Mouse (Mus musculus) stomach, embryonic 14.5 days (tissue): ENCODE measurements at regions not wholly inside any gene's neighbourhood (a gene's known extent, or its start where the extent isn't known, plus 50 kb on each side); places are given as distances from the start of the nearest gene placed in this dataset.

ENCODE experiments used
- ATAC-seq: fragments of 200-750 bp; cut with Nextera tagmentation; 2 replicates; pipeline ENCODE4 v1.8.0; 2017; ENCODE audit warnings: low read depth, moderate TSS enrichment; ENCODE audit not compliant: insufficient number of reproducible peaks, insufficient read depth, low FRiP score
- H3K27ac ChIP-seq: fragments of 300-500 bp; sonication (generic); 2 replicates; pipeline ENCODE4 v1.5.1; 2014; ENCODE audit warnings: mild to moderate bottlenecking, low read length, moderate library complexity, mixed read lengths
- H3K27me3 ChIP-seq: fragments of 300-500 bp; sonication (generic); 2 replicates; pipeline ENCODE4 v1.6.1; 2014; ENCODE audit warnings: low read length, control low read depth, mixed read lengths; ENCODE audit not compliant: control insufficient read depth, insufficient read depth
- H3K36me3 ChIP-seq: fragments of 300-500 bp; sonication (generic); 2 replicates; pipeline ENCODE4 v1.6.1; 2014; ENCODE audit warnings: mild to moderate bottlenecking, control low read depth, low read length, moderate library complexity, mixed read lengths; ENCODE audit not compliant: control insufficient read depth, insufficient read depth
- H3K4me1 ChIP-seq: fragments of 300-500 bp; sonication (generic); 2 replicates; pipeline ENCODE4 v1.6.1; 2014; ENCODE audit warnings: low read length, control low read depth, mixed read lengths; ENCODE audit not compliant: control insufficient read depth, insufficient read depth
- H3K4me2 ChIP-seq: fragments of 300-500 bp; sonication (generic); replicated peaks from 2 replicates; pipeline ENCODE4 v1.6.1; 2014; ENCODE audit warnings: low read depth, low read length, control low read depth
- H3K4me3 ChIP-seq: fragments of 300-500 bp; sonication (generic); 2 replicates; pipeline ENCODE4 v1.5.1; 2014; ENCODE audit warnings: low read depth, low read length, control low read depth
- H3K9ac ChIP-seq: fragments of 300-500 bp; sonication (generic); replicated peaks from 2 replicates; pipeline ENCODE4 v1.6.1; 2014; ENCODE audit warnings: low read depth, mild to moderate bottlenecking, control low read depth, low read length, moderate library complexity, mixed read lengths
- H3K9me3 ChIP-seq: fragments of 300-500 bp; sonication (generic); 2 replicates; pipeline ENCODE4 v1.6.1; 2016; ENCODE audit warnings: low read depth, low read length, control low read depth; ENCODE audit not compliant: control insufficient read depth
- WGBS: fragments of 180-500 bp; shearing (Covaris S2); extraction: QIAGEN DNeasy Blood & Tissue Kit; methylation state at CpG from one replicate; pipeline ENCODE4 v1.1.7; 2014; 5-methylcytosine and 5-hydroxymethylcytosine counted together

GRCm38 (mm10) chr17:79481112-79481738 is 126.3 kb upstream of the Cdc42ep3 start:
- WGBS = 86% methylated on average over 6 of the region's 6 CpGs
- no peak for ATAC-seq

GRCm38 (mm10) chr17:79481936-79482335 is 127.0 kb upstream of the Cdc42ep3 start:
- no peak overlapping the region for H3K4me2 ChIP-seq
- ATAC-seq = no peak

More at GRCm38 (mm10) chr17:79481112-79481738, 126.3 kb upstream of the Cdc42ep3 start:
- H3K27me3 ChIP-seq = no peaks in the 10 kb centered on the region
- H3K36me3 ChIP-seq = no peaks in the 10 kb centered on the region
- H3K4me3 ChIP-seq = no peak overlapping the region
- H3K4me2 ChIP-seq = no peak overlapping the region
- no peak overlapping the region for H3K9ac ChIP-seq
- H3K27ac ChIP-seq = no peak overlapping the region
- H3K9me3 ChIP-seq = no peaks in the 10 kb centered on the region
- no peaks in the 10 kb centered on the region for H3K4me1 ChIP-seq

GRCm38 (mm10) chr17:79485239-79485638 is 126.4 kb upstream of the Rmdn2 start:
- no peak overlapping the region for H3K4me3 ChIP-seq
- no peaks in the 10 kb centered on the region for H3K4me1 ChIP-seq
- no peak for ATAC-seq
- H3K4me2 ChIP-seq = no peak overlapping the region
- H3K9ac ChIP-seq = no peak overlapping the region
- no peaks in the 10 kb centered on the region for H3K9me3 ChIP-seq
- WGBS = 81% methylated on average over 5 of the region's 5 CpGs
- no peaks in the 10 kb centered on the region for H3K27me3 ChIP-seq
- H3K36me3 ChIP-seq = no peaks in the 10 kb centered on the region
- H3K27ac ChIP-seq = no peak overlapping the region

More at GRCm38 (mm10) chr17:79481936-79482335, 127.0 kb upstream of the Cdc42ep3 start:
- Histone ChIP-seq H3K9me3 (no peaks in the 10 kb centered on the region), H3K36me3 (no peaks in the 10 kb centered on the region), H3K27me3 (no peaks in the 10 kb centered on the region), H3K4me1 (no peaks in the 10 kb centered on the region), H3K27ac (no peak overlapping the region), H3K4me3 (no peak overlapping the region), H3K9ac (no peak overlapping the region)
- 77% methylated on average over 4 of the region's 4 CpGs for WGBS

- H3K4me2 ChIP-seq = no peak overlapping the region
- ATAC-seq = no peak
- H3K9ac ChIP-seq = no peak overlapping the region
- no peaks in the 10 kb centered on the region for H3K4me1 ChIP-seq
- WGBS = 85% methylated on average over 6 of the region's 6 CpGs
- H3K36me3 ChIP-seq = no peaks in the 10 kb centered on the region
- H3K27ac ChIP-seq = no peak overlapping the region
- H3K9me3 ChIP-seq = no peaks in the 10 kb centered on the region
- H3K27me3 ChIP-seq = no peaks in the 10 kb centered on the region
- H3K4me3 ChIP-seq = no peak overlapping the region
Observed at GRCm38 (mm10) chr17:79489306-79489705, 122.4 kb upstream of the Rmdn2 start.

GRCm38 (mm10) chr17:79497629-79498028 is 114.0 kb upstream of the Rmdn2 start:
- H3K27ac ChIP-seq = no peak overlapping the region

GRCm38 (mm10) chr17:79498321-79498720 is 113.3 kb upstream of the Rmdn2 start:
- Histone ChIP-seq H3K4me3 (no peak overlapping the region), H3K9ac (no peak overlapping the region), H3K4me2 (no peak overlapping the region), H3K4me1 (no peaks in the 10 kb centered on the region; the same call in 1 of the 2 replicates), H3K27ac (no peak overlapping the region), H3K27me3 (no peaks in the 10 kb centered on the region), H3K9me3 (no peaks in the 10 kb centered on the region), H3K36me3 (no peaks in the 10 kb centered on the region)
- 87% methylated on average over 9 of the region's 9 CpGs for WGBS
- ATAC-seq = no peak

More at GRCm38 (mm10) chr17:79497629-79498028, 114.0 kb upstream of the Rmdn2 start:
- H3K4me1 ChIP-seq = no peaks in the 10 kb centered on the region; the same call in 1 of the 2 replicates
- no peak overlapping the region for H3K4me2 ChIP-seq
- H3K27me3 ChIP-seq = no peaks in the 10 kb centered on the region
- no peak overlapping the region for H3K4me3 ChIP-seq
- H3K9ac ChIP-seq = no peak overlapping the region
- no peaks in the 10 kb centered on the region for H3K36me3 ChIP-seq
- H3K9me3 ChIP-seq = no peaks in the 10 kb centered on the region
- ATAC-seq = 0 out of 2 replicates have a peak, but pooled peaks have one; percentile 18
- WGBS = 54% methylated on average over 4 of the region's 4 CpGs

- no peaks in the 10 kb centered on the region for H3K27me3 ChIP-seq
- H3K27ac ChIP-seq = no peak overlapping the region
- WGBS = 65% methylated on average over 1 of the region's 1 CpGs
- no peak overlapping the region for H3K4me2 ChIP-seq
- H3K4me1 ChIP-seq = no peaks in the 10 kb centered on the region; the same call in 1 of the 2 replicates
- no peak overlapping the region for H3K4me3 ChIP-seq
- H3K9me3 ChIP-seq = no peaks in the 10 kb centered on the region
- H3K9ac ChIP-seq = no peak overlapping the region
- H3K36me3 ChIP-seq = no peaks in the 10 kb centered on the region
- ATAC-seq = no peak
Observed at GRCm38 (mm10) chr17:79501031-79501474, 110.6 kb upstream of the Rmdn2 start.

GRCm38 (mm10) chr17:79501926-79502325 is 109.7 kb upstream of the Rmdn2 start:
- H3K9ac ChIP-seq = no peak overlapping the region
- WGBS = 80% methylated on average over 2 of the region's 2 CpGs
- H3K4me2 ChIP-seq = no peak overlapping the region
- ATAC-seq = no peak
- no peak overlapping the region for H3K4me3 ChIP-seq
- no peak overlapping the region for H3K27ac ChIP-seq
- H3K9me3 ChIP-seq = no peaks in the 10 kb centered on the region
- no peaks in the 10 kb centered on the region; the same call in 1 of the 2 replicates for H3K4me1 ChIP-seq
- no peaks in the 10 kb centered on the region for H3K36me3 ChIP-seq
- H3K27me3 ChIP-seq = no peaks in the 10 kb centered on the region

- Histone ChIP-seq H3K4me1 (no peaks in the 10 kb centered on the region), H3K9me3 (no peaks in the 10 kb centered on the region), H3K27ac (no peak overlapping the region), H3K9ac (no peak overlapping the region), H3K4me2 (no peak overlapping the region), H3K4me3 (no peak overlapping the region), H3K27me3 (no peaks in the 10 kb centered on the region), H3K36me3 (no peaks in the 10 kb centered on the region)
- WGBS = 90% methylated on average over 2 of the region's 2 CpGs
- no peak for ATAC-seq
Observed at GRCm38 (mm10) chr17:79503037-79503436, 108.6 kb upstream of the Rmdn2 start.
